Mouse (Mus musculus) MEL (cell line): ENCODE measurements around the gene Il16. TPM values are rescaled to one million over a fixed set of nuclear protein-coding genes. Genes with fewer than 3 reads are reported as not detected.

ENCODE experiments used
- DNase-seq: peaks from one replicate; pipeline ENCODE4 v3.0.0; 2011; ENCODE audit warnings: low read depth, low spot score
- H3K27ac ChIP-seq: 2 replicates; pipeline ENCODE4 v1.5.1; 2012; ENCODE audit warnings: low read depth, mild to moderate bottlenecking, control low read depth, low read length, moderate library complexity; ENCODE audit not compliant: control insufficient read depth
- H3K27me3 ChIP-seq, 2 experiments: fragments of 150-350 bp in 1 of 2; sonication (generic) in 1 of 2; 2 replicates each; pipeline ENCODE4 v1.6.1; 2012; ENCODE audit warnings: low read length in 2 of 2, mild to moderate bottlenecking in 2 of 2, improper control_type of control experiment in 1 of 2, moderate library complexity in 1 of 2; ENCODE audit not compliant: insufficient read depth in 2 of 2, control insufficient read depth in 1 of 2
- H3K36me3 ChIP-seq, 2 experiments: 2 replicates each; pipeline ENCODE4 v1.6.1; 2012 to 2014; ENCODE audit warnings: low read length in 2 of 2, improper control_type of control experiment in 1 of 2, inconsistent platforms in 1 of 2, mild to moderate bottlenecking in 1 of 2; ENCODE audit not compliant: insufficient read depth in 2 of 2, control insufficient read depth in 1 of 2
- H3K4me1 ChIP-seq, 2 experiments: fragments of 150-350 bp in 1 of 2; sonication (generic) in 1 of 2; 2 replicates each; pipeline ENCODE4 v1.6.1; 2012; ENCODE audit warnings: low read length in 2 of 2, improper control_type of control experiment in 1 of 2, mild to moderate bottlenecking in 1 of 2; ENCODE audit not compliant: insufficient read depth in 2 of 2, control insufficient read depth in 1 of 2
- H3K4me3 ChIP-seq, 2 experiments: fragments of 150-350 bp in 1 of 2; sonication (generic) in 1 of 2; 2 replicates each; pipeline ENCODE4 v1.5.1; 2012; ENCODE audit warnings: low read depth in 2 of 2, low read length in 2 of 2, mild to moderate bottlenecking in 2 of 2, moderate library complexity in 2 of 2, control low read depth in 1 of 2, improper control_type of control experiment in 1 of 2; ENCODE audit not compliant: control insufficient read depth in 1 of 2, insufficient read depth in 1 of 2
- H3K79me2 ChIP-seq: 2 replicates; pipeline ENCODE4 v1.6.1; 2012; ENCODE audit warnings: mild to moderate bottlenecking, low read length, moderate library complexity; ENCODE audit not compliant: control insufficient read depth, poor library complexity, insufficient read depth
- H3K9ac ChIP-seq: 2 replicates; pipeline ENCODE4 v1.6.1; 2012; ENCODE audit warnings: low read depth, mild to moderate bottlenecking, control low read depth, low read length, moderate library complexity; ENCODE audit not compliant: control insufficient read depth, poor library complexity, severe bottlenecking
- H3K9me3 ChIP-seq: fragments of 150-350 bp; sonication (generic); replicated peaks from 2 replicates; pipeline ENCODE4 v1.6.1; 2012; ENCODE audit warnings: mild to moderate bottlenecking, low read length, improper control_type of control experiment, moderate library complexity; ENCODE audit not compliant: insufficient read depth
- BHLHE40 ChIP-seq: IDR thresholded peaks from 2 replicates; pipeline ENCODE4 v1.6.1; 2012; ENCODE audit warnings: low read depth, mild to moderate bottlenecking, inconsistent platforms, low read length, improper control_type of control experiment, borderline replicate concordance
- CHD1 ChIP-seq: IDR thresholded peaks from 2 replicates; pipeline ENCODE4 v1.6.1; 2012; ENCODE audit warnings: low read depth, mild to moderate bottlenecking, inconsistent platforms, low read length, improper control_type of control experiment
- CHD2 ChIP-seq: IDR thresholded peaks from 2 replicates; pipeline ENCODE4 v1.6.1; 2011; ENCODE audit warnings: low read length, improper control_type of control experiment
- ELF1 ChIP-seq: IDR thresholded peaks from 2 replicates; pipeline ENCODE4 v1.6.1; 2014; ENCODE audit warnings: low read depth, mild to moderate bottlenecking, inconsistent platforms, low read length, improper control_type of control experiment, moderate library complexity
- EP300 ChIP-seq, 2 experiments: IDR thresholded peaks; 2 replicates each; pipeline ENCODE4 v1.6.1; 2011; ENCODE audit warnings: improper control_type of control experiment in 2 of 2, low read length in 2 of 2, low read depth in 1 of 2, mild to moderate bottlenecking in 1 of 2
- ETS1 ChIP-seq: IDR thresholded peaks from 2 replicates; pipeline ENCODE4 v1.6.1; 2012; ENCODE audit warnings: low read depth, mild to moderate bottlenecking, inconsistent platforms, low read length, improper control_type of control experiment, moderate library complexity
- GABPA ChIP-seq: IDR thresholded peaks from 2 replicates; pipeline ENCODE4 v1.6.1; 2012; ENCODE audit warnings: low read depth, mild to moderate bottlenecking, inconsistent platforms, low read length, improper control_type of control experiment, moderate library complexity
- HCFC1 ChIP-seq: IDR thresholded peaks from 2 replicates; pipeline ENCODE4 v1.6.1; 2012; ENCODE audit warnings: low read depth, mild to moderate bottlenecking, inconsistent platforms, low read length, improper control_type of control experiment, moderate library complexity
- KAT2A ChIP-seq: conservative IDR thresholded peaks from 2 replicates; pipeline ENCODE4 v1.6.1; 2012; ENCODE audit warnings: low read depth, low read length, improper control_type of control experiment, inconsistent platforms
- MEF2A ChIP-seq: IDR thresholded peaks from 2 replicates; pipeline ENCODE4 v1.6.1; 2014; ENCODE audit warnings: low read depth, mild to moderate bottlenecking, inconsistent platforms, low read length, improper control_type of control experiment; ENCODE audit not compliant: poor library complexity, insufficient replicate concordance, severe bottlenecking; ENCODE audit errors: extremely low read depth
- POLR2A ChIP-seq, 2 experiments: IDR thresholded peaks; 2 replicates each; pipeline ENCODE4 v1.6.1; 2011 to 2012; ENCODE audit warnings: low read length in 2 of 2, mild to moderate bottlenecking in 2 of 2, control low read depth in 1 of 2, improper control_type of control experiment in 1 of 2, low read depth in 1 of 2, moderate library complexity in 1 of 2; ENCODE audit not compliant: control insufficient read depth in 1 of 2, insufficient read depth in 1 of 2, poor library complexity in 1 of 2
- POLR2AphosphoS2 ChIP-seq: IDR thresholded peaks from 2 replicates; pipeline ENCODE4 v1.6.1; 2011; ENCODE audit warnings: low read length, improper control_type of control experiment
- POLR2AphosphoS5 ChIP-seq: IDR thresholded peaks from 2 replicates; pipeline ENCODE4 v1.6.1; 2012; ENCODE audit warnings: low read depth, borderline replicate concordance, mild to moderate bottlenecking, inconsistent platforms, low read length, moderate library complexity, mixed read lengths
- RAD21 ChIP-seq: IDR thresholded peaks from 2 replicates; pipeline ENCODE4 v1.6.1; 2011; ENCODE audit warnings: mild to moderate bottlenecking, low read depth, low read length, improper control_type of control experiment
- RCOR1 ChIP-seq: IDR thresholded peaks from 2 replicates; pipeline ENCODE4 v1.6.1; 2012; ENCODE audit warnings: low read depth, mild to moderate bottlenecking, inconsistent platforms, low read length, improper control_type of control experiment
- SIN3A ChIP-seq: IDR thresholded peaks from 2 replicates; pipeline ENCODE4 v1.6.1; 2012; ENCODE audit warnings: low read length, improper control_type of control experiment, inconsistent platforms
- SMC3 ChIP-seq: IDR thresholded peaks from 2 replicates; pipeline ENCODE4 v1.6.1; 2011; ENCODE audit warnings: low read depth, low read length, improper control_type of control experiment
- TAL1 ChIP-seq: IDR thresholded peaks from 2 replicates; pipeline ENCODE4 v1.6.1; 2012; ENCODE audit warnings: mild to moderate bottlenecking, inconsistent platforms, low read length, moderate library complexity, mixed read lengths
- TBP ChIP-seq: IDR thresholded peaks from 2 replicates; pipeline ENCODE4 v1.8.0; 2011; ENCODE audit warnings: low read depth, low read length, improper control_type of control experiment
- TCF12 ChIP-seq: IDR thresholded peaks from 2 replicates; pipeline ENCODE4 v1.6.1; 2014; ENCODE audit warnings: low read depth, mild to moderate bottlenecking, inconsistent platforms, low read length, improper control_type of control experiment, moderate library complexity
- UBTF ChIP-seq: IDR thresholded peaks from 2 replicates; pipeline ENCODE4 v1.6.1; 2012; ENCODE audit warnings: low read depth, mild to moderate bottlenecking, inconsistent platforms, low read length, improper control_type of control experiment, moderate library complexity, borderline replicate concordance; ENCODE audit not compliant: insufficient read depth
- ZKSCAN1 ChIP-seq: IDR thresholded peaks from 2 replicates; pipeline ENCODE4 v1.6.1; 2012; ENCODE audit warnings: low read depth, mild to moderate bottlenecking, inconsistent platforms, low read length, improper control_type of control experiment, moderate library complexity
- ZMIZ1 ChIP-seq: IDR thresholded peaks from 2 replicates; pipeline ENCODE4 v1.6.1; 2012; ENCODE audit warnings: low read depth, mild to moderate bottlenecking, inconsistent platforms, low read length, improper control_type of control experiment, moderate library complexity
- polyA plus RNA-seq, 2 experiments: library from polyadenylated mRNA; stranded (reverse) in 1 of 2; unstranded in 1 of 2; fragments of >175 nt in 1 of 2; fragments of >200 nt in 1 of 2; gene quantifications; 2 replicates each; pipeline versions ENCODE4 v1.2.1 to v1.2.4; 2012; ENCODE audit warnings: low replicate concordance in 2 of 2, low read depth in 1 of 2; ENCODE audit not compliant: insufficient read length in 2 of 2, insufficient read depth in 1 of 2, missing spikeins in 1 of 2
- total RNA-seq: library from RNA; depleted of rRNA; stranded (reverse); fragments of 300-350 nt; gene quantifications from 2 replicates; pipeline ENCODE4 v1.2.3, GENCODE M21; 2012

Il16 gene
- total and polyA plus RNA-seq, 3 experiments, result 0.04 to 0.10 TPM; not detected in 1

GRCm38 (mm10) chr7:83745065-83745412 is 487 bp downstream of the Il16 start:
- no peak overlapping the region for H3K27ac ChIP-seq
- H3K79me2 ChIP-seq, result no peaks in the 10 kb centered on the region
- H3K9me3 ChIP-seq, result no peaks in the 10 kb centered on the region
- TF ChIP-seq GABPA (no peak), RCOR1 (no peak), TAL1 (no peak), RAD21 (no peak), ELF1 (no peak), SMC3 (no peak), POLR2AphosphoS2 (no peak), HCFC1 (no peak), ZKSCAN1 (no peak), KAT2A (no peak), ETS1 (no peak), TCF12 (no peak), BHLHE40 (no peak), POLR2A (IDR thresholded peaks at IDR 0.05; ENCODE audit: control insufficient read depth in 1 of 2, insufficient read depth in 1 of 2, low read depth in 1 of 2, low read length in 2 of 2, poor library complexity in 1 of 2) (no peak)
- H3K9ac ChIP-seq, result no peak overlapping the region
- no peaks in the 10 kb centered on the region for H3K4me1 ChIP-seq
- H3K36me3 ChIP-seq, result no peaks in the 10 kb centered on the region
- DNase-seq, result no peak
- no peak overlapping the region for H3K4me3 ChIP-seq
- H3K27me3 ChIP-seq, result no peaks in the 10 kb centered on the region

GRCm38 (mm10) chr7:83744250-83744649 is 1.3 kb downstream of the Il16 start:
- H3K4me1 ChIP-seq, result no peaks in the 10 kb centered on the region
- H3K27ac ChIP-seq, result no peak overlapping the region
- no peak for DNase-seq
- H3K4me3 ChIP-seq, result no peak overlapping the region
- no peaks in the 10 kb centered on the region for H3K36me3 ChIP-seq
- no peaks in the 10 kb centered on the region for H3K79me2 ChIP-seq
- no peak overlapping the region for H3K9ac ChIP-seq
- TF ChIP-seq TAL1 (no peak), UBTF (no peak), SIN3A (no peak), CHD1 (no peak), MEF2A (no peak), POLR2AphosphoS5 (no peak), GABPA (no peak), HCFC1 (no peak), BHLHE40 (no peak), ELF1 (no peak), ZMIZ1 (no peak), TBP (no peak), CHD2 (no peak), EP300 (IDR thresholded peaks at IDR 0.05; ENCODE audit: low read depth in 1 of 2, low read length in 2 of 2) (no peak)
- no peaks in the 10 kb centered on the region for H3K9me3 ChIP-seq
- no peaks in the 10 kb centered on the region for H3K27me3 ChIP-seq
